Mouse (Mus musculus) E14TG2a.4 (cell line): ENCODE data around the gene Fra10ac1.

Experiments used
- CTCF ChIP-seq: conservative IDR thresholded peaks from 2 replicates; pipeline ENCODE4 v1.5.1; 2014; ENCODE audit warnings: low read length
- NANOG ChIP-seq: IDR thresholded peaks from 2 replicates; pipeline ENCODE4 v1.6.1; 2014; ENCODE audit warnings: borderline replicate concordance, low read length, mixed read lengths
- POU5F1 ChIP-seq: IDR thresholded peaks from 2 replicates; pipeline ENCODE4 v1.6.1; 2014; ENCODE audit warnings: low read length, borderline replicate concordance

GRCm38 (mm10) chr19:38258651-38259065, 34.7 kb upstream of the Fra10ac1 start:
- TF ChIP-seq CTCF (no peak), NANOG (no peak), POU5F1 (no peak)
